Mouse (Mus musculus) neural tube, embryonic 14.5 days (tissue): ENCODE results near the gene Gm13695. TPM values are rescaled to one million over a fixed set of nuclear protein-coding genes. Genes with fewer than 3 reads are reported as not detected.

Experiments
- polyA plus RNA-seq: library from polyadenylated mRNA; unstranded; fragments of >200 nt; fragmentation: Nextera tagmentation; extraction: Ambion mirVana; gene quantifications from 2 replicates; pipeline ENCODE4 v1.2.1, GENCODE M21; 2014

The Gm13695 gene
- polyA plus RNA-seq, 1 experiment from 2014 or later, result not detected

Other genes with a start within 250 kb of the Gm13695 start
- gene Itgav, start 242.9 kb upstream of the Gm13695 start, polyA plus RNA-seq, result 32.9 and 37.0 TPM in 2 replicates
- gene Fam171b, start 154.7 kb upstream of the Gm13695 start, polyA plus RNA-seq, result 98.7 and 110 TPM in 2 replicates
- not detected in 2 replicates for gene Zswim2, start 26.1 kb upstream of the Gm13695 start, polyA plus RNA-seq
- gene Gm13698, start 11.6 kb upstream of the Gm13695 start, polyA plus RNA-seq, result not detected in 2 replicates
- gene Gm13693, start 5.8 kb upstream of the Gm13695 start, polyA plus RNA-seq, result not detected in 2 replicates
- not detected in 2 replicates for gene Gm13696, start 5.8 kb downstream of the Gm13695 start, polyA plus RNA-seq
- gene Gm13694, start 11.6 kb downstream of the Gm13695 start, polyA plus RNA-seq, result not detected in 2 replicates
- not detected in 2 replicates for gene Gm13697, start 17.4 kb downstream of the Gm13695 start, polyA plus RNA-seq
- not detected in 2 replicates for gene Gm13691, start 23.2 kb downstream of the Gm13695 start, polyA plus RNA-seq